Mouse (Mus musculus): ENCODE results near the gene Asz1.

DNA sequence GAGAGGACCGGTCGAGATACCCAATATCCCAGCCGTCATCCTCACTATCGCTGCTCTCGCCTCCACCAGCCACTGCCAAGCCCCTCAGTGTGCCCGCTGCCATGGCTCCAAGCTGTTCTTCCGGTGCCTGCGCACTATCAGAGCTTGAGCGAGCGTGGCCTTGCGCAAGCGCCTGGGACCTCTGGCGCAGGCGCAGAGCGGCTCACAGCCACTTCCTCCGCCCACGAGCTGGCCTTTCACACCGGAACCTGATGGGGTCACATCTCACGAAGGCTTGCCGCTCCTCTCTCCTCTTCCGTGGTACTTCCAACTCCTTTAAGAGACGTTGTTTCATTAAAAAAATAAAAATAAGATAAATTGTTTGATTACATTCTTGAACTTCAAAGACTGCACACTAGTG is at the start of gene Asz1:
- TF ChIP-seq CTCF (IDR thresholded peaks at IDR 0.05) (no peak), EP300 (IDR thresholded peaks at IDR 0.05) (no peak)

All from lung, postnatal 0 days (tissue).